Mouse (Mus musculus): ENCODE measurements around the gene Mlst8. TPM values are rescaled to one million over a fixed set of nuclear protein-coding genes. Genes with fewer than 3 reads are reported as not detected.
"Not testable (repeated sequence)": the region's sequence is repeated elsewhere in the genome, so short reads cannot be mapped to it uniquely, and the experiment has no call there.

Mlst8 gene
- polyA plus RNA-seq, 1 experiment: 47.1 TPM

- DNase-seq (ENCODE audit: low read depth): peak; percentile 38
- TF ChIP-seq CTCF (IDR thresholded peaks at IDR 0.05; ENCODE audit: borderline replicate concordance, extremely low read depth, insufficient read depth, insufficient read length) (peak; percentile 19; the same call in 1 of the 2 replicates), POLR2A (IDR thresholded peaks at IDR 0.05; ENCODE audit: borderline replicate concordance, extremely low read depth, insufficient read depth, insufficient read length, poor library complexity, severe bottlenecking) (no peak)
Measured at GRCm38 (mm10) chr17:24461580-24461979, 17.3 kb downstream of the Mlst8 start.

- not testable (repeated sequence) for DNase-seq (ENCODE audit: low read depth)
Measured at GRCm38 (mm10) chr17:24455523-24456206, 23.2 kb downstream of the Mlst8 start.

- TF ChIP-seq CTCF (IDR thresholded peaks at IDR 0.05; ENCODE audit: borderline replicate concordance, extremely low read depth, insufficient read depth, insufficient read length) (no peak), POLR2A (IDR thresholded peaks at IDR 0.05; ENCODE audit: borderline replicate concordance, extremely low read depth, insufficient read depth, insufficient read length, poor library complexity, severe bottlenecking) (peak; percentile 97)
Measured at GRCm38 (mm10) chr17:24454756-24455522, 23.9 kb downstream of the Mlst8 start.

GRCm38 (mm10) chr17:24454218-24454755 lies 24.6 kb downstream of the Mlst8 start:
- DNase-seq (ENCODE audit: low read depth): no peak
- TF ChIP-seq POLR2A (IDR thresholded peaks at IDR 0.05; ENCODE audit: borderline replicate concordance, extremely low read depth, insufficient read depth, insufficient read length, poor library complexity, severe bottlenecking): no peak

More at GRCm38 (mm10) chr17:24454756-24455522, 23.9 kb downstream of the Mlst8 start:
- DNase-seq (ENCODE audit: low read depth): peak; percentile 100

GRCm38 (mm10) chr17:24453372-24453771 lies 25.5 kb downstream of the Mlst8 start:
- TF ChIP-seq POLR2A (IDR thresholded peaks at IDR 0.05; ENCODE audit: borderline replicate concordance, extremely low read depth, insufficient read depth, insufficient read length, poor library complexity, severe bottlenecking): no peak
- TF ChIP-seq CTCF (IDR thresholded peaks at IDR 0.05; ENCODE audit: borderline replicate concordance, extremely low read depth, insufficient read depth, insufficient read length): no peak

GRCm38 (mm10) chr17:24451220-24451619 lies 27.7 kb downstream of the Mlst8 start:
- TF ChIP-seq POLR2A (IDR thresholded peaks at IDR 0.05; ENCODE audit: borderline replicate concordance, extremely low read depth, insufficient read depth, insufficient read length, poor library complexity, severe bottlenecking) (no peak), CTCF (IDR thresholded peaks at IDR 0.05; ENCODE audit: borderline replicate concordance, extremely low read depth, insufficient read depth, insufficient read length) (no peak)
- no peak for DNase-seq (ENCODE audit: low read depth)

More at GRCm38 (mm10) chr17:24453372-24453771, 25.5 kb downstream of the Mlst8 start:
- no peak for DNase-seq (ENCODE audit: low read depth)

- no peak for TF ChIP-seq POLR2A (IDR thresholded peaks at IDR 0.05; ENCODE audit: borderline replicate concordance, extremely low read depth, insufficient read depth, insufficient read length, poor library complexity, severe bottlenecking)
- no peak for TF ChIP-seq CTCF (IDR thresholded peaks at IDR 0.05; ENCODE audit: borderline replicate concordance, extremely low read depth, insufficient read depth, insufficient read length)
- no peak for DNase-seq (ENCODE audit: low read depth)
Measured at GRCm38 (mm10) chr17:24449507-24449906, 29.4 kb downstream of the Mlst8 start.

- DNase-seq (ENCODE audit: low read depth): no peak
- TF ChIP-seq CTCF (IDR thresholded peaks at IDR 0.05; ENCODE audit: borderline replicate concordance, extremely low read depth, insufficient read depth, insufficient read length) (no peak), POLR2A (IDR thresholded peaks at IDR 0.05; ENCODE audit: borderline replicate concordance, extremely low read depth, insufficient read depth, insufficient read length, poor library complexity, severe bottlenecking) (no peak)
Measured at GRCm38 (mm10) chr17:24446590-24446989, 32.3 kb downstream of the Mlst8 start.

- DNase-seq (ENCODE audit: low read depth): no peak
- TF ChIP-seq CTCF (IDR thresholded peaks at IDR 0.05; ENCODE audit: borderline replicate concordance, extremely low read depth, insufficient read depth, insufficient read length): no peak
- no peak for TF ChIP-seq POLR2A (IDR thresholded peaks at IDR 0.05; ENCODE audit: borderline replicate concordance, extremely low read depth, insufficient read depth, insufficient read length, poor library complexity, severe bottlenecking)
Measured at GRCm38 (mm10) chr17:24443409-24443808, 35.5 kb downstream of the Mlst8 start.

GRCm38 (mm10) chr17:24442632-24443155 lies 36.2 kb downstream of the Mlst8 start, which contains the start of gene Dnase1l2:
Dnase1l2 (minus strand) TSS chr17:24443105.
- DNase-seq (ENCODE audit: low read depth): no peak
- no peak for TF ChIP-seq POLR2A (IDR thresholded peaks at IDR 0.05; ENCODE audit: borderline replicate concordance, extremely low read depth, insufficient read depth, insufficient read length, poor library complexity, severe bottlenecking)
- TF ChIP-seq CTCF (IDR thresholded peaks at IDR 0.05; ENCODE audit: borderline replicate concordance, extremely low read depth, insufficient read depth, insufficient read length): no peak

- no peak for DNase-seq (ENCODE audit: low read depth)
Measured at GRCm38 (mm10) chr17:24442107-24442506, 36.8 kb downstream of the Mlst8 start.

More at GRCm38 (mm10) chr17:24442107-24442506, 36.8 kb downstream of the Mlst8 start:
- no peak for TF ChIP-seq POLR2A (IDR thresholded peaks at IDR 0.05; ENCODE audit: borderline replicate concordance, extremely low read depth, insufficient read depth, insufficient read length, poor library complexity, severe bottlenecking)

All from brain, embryonic 14.5 days (tissue).